Mouse (Mus musculus) splenic B cell, adult 2 months (primary cell): ENCODE measurements around the gene Stag2.

Source experiments
- DNase-seq: peaks from one replicate; pipeline ENCODE4 v3.0.0-alpha.2; 2011; ENCODE audit warnings: low read depth, low spot score
- H3K27me3 ChIP-seq: 2 replicates; pipeline ENCODE4 v1.6.1; 2012; ENCODE audit warnings: mild to moderate bottlenecking, low read length, moderate library complexity, mixed read lengths; ENCODE audit not compliant: control insufficient read depth, poor library complexity, insufficient read depth, severe bottlenecking
- H3K36me3 ChIP-seq: 2 replicates; pipeline ENCODE4 v1.6.1; 2012; ENCODE audit warnings: mild to moderate bottlenecking, low read length, moderate library complexity, mixed read lengths; ENCODE audit not compliant: control insufficient read depth, poor library complexity, insufficient read depth, severe bottlenecking

Stag2 gene

GRCm38 (mm10) chrX:42153056-42153455 lies 3.9 kb downstream of the Stag2 start:
- Histone ChIP-seq H3K27me3 (no peaks in the 10 kb centered on the region), H3K36me3 (no peaks in the 10 kb centered on the region)
- DNase-seq: no peak

GRCm38 (mm10) chrX:42165455-42165854 lies 16.3 kb downstream of the Stag2 start:
- no peaks in the 10 kb centered on the region for H3K27me3 ChIP-seq
- no peaks in the 10 kb centered on the region for H3K36me3 ChIP-seq
- DNase-seq: peak; percentile 25

DNA sequence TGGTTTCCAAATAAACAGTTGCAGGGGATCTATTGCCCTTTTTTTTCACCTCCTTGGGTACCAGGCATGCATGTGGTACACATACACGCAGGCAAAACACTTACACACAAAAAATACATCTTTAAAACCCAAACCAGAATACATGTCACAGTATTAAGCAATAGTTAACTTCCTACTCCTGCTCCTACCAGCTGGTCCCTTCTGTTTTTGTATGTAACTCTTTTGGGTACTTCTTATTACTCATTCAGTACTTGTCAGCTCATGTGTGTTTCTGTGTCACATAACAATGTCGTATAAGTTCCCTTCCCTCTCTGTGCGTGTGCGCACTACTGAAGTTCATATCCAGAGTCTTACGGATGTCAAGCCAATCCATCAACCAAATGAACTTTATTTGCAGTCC lies 21.7 kb downstream of the Stag2 start:
- DNase-seq: no peak
- H3K27me3 ChIP-seq: no peaks in the 10 kb centered on the region
- no peaks in the 10 kb centered on the region for H3K36me3 ChIP-seq

DNA sequence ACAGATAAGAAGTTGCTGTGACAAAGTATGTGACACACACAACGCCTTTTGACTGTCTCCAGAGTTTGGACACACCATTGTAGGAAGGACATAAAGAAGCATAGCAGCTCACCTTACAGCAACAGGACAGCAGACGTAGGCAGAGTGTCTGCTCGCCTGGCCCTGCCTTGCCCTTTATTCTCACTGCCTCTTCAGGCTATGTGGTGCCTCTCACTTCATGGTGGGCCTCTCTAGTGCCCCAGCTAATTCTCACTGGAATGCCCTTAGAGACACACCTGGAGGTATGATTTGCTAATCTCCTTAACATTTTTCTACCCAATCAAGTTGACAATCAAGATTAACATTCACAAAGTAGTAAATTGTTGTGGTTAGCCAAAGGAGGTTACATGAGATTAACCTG lies 38.5 kb downstream of the Stag2 start:
- DNase-seq: no peak
- Histone ChIP-seq H3K36me3 (no peaks in the 10 kb centered on the region), H3K27me3 (no peaks in the 10 kb centered on the region)

DNA sequence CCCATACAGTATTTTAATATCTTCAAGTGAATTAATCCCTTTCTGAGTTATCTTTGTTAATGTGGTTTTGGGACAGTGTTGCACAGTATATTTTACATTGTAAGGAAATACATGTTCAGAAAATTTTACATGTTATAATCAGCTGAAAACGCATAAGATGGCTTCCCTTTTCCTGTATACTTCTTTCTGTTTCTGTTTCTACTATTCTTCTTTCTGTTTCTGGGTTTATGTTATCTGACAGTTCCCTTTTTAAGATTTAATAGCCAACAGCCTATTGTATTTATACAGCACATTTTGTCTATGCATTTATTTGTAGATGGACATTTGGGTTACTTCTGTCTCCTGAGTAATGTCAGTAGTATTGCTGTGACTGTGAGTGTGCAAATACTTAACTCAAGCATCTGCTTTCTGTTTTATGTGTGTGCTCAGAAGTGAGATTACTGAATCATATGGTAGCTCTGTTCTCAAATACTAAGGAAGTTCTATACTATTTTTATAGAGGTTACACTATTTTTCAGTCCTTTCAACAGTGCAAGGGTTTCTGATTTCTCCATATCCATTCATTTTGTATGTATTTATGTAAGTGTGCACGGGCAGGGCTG lies 39.8 kb downstream of the Stag2 start:
- H3K36me3 ChIP-seq: no peaks in the 10 kb centered on the region
- H3K27me3 ChIP-seq: no peaks in the 10 kb centered on the region
- DNase-seq: peak; percentile 11

- Histone ChIP-seq H3K36me3 (no peaks in the 10 kb centered on the region), H3K27me3 (no peaks in the 10 kb centered on the region)
- no peak for DNase-seq
Observed at GRCm38 (mm10) chrX:42194608-42195007, 45.5 kb downstream of the Stag2 start.

DNA sequence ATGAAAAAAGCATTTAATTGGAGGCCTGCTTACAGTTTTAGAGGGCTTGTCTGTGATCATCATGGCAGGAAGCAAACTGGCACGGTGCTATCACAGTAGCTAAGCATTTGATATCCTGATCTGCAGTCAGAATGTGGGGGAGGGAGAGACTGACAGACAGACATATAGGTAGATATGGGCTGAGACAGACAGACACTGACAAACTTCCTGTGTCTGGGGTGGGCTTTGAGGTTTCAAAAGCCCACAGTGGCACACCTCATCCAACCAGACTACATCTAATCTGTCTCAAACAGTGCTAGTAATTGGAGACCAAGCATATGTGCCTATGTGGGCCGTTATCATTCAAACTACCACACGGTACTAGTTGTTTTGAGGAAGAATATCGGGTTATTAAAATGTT lies 53.4 kb downstream of the Stag2 start:
- Histone ChIP-seq H3K27me3 (no peaks in the 10 kb centered on the region), H3K36me3 (no peaks in the 10 kb centered on the region)
- no peak for DNase-seq

DNA sequence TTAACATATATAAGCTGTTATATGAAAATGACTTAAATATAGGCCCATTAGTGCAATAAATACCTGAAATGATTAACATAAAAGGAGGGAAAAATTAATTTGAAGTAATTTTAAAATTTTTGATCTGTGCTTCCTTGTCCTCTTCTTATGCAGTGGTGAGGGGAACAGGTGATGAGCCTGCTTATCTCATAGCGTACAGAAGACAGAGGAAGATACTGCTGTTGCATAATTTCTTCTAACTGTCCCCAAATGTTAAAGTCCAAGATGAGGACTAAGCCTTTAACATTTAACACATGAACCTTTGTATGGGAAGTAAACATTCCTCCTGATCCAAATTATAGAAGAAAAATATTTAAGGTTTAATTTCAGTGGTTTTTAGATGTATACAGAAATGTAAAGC lies 66.6 kb downstream of the Stag2 start:
- H3K27me3 ChIP-seq: no peaks in the 10 kb centered on the region
- no peak for DNase-seq

DNA sequence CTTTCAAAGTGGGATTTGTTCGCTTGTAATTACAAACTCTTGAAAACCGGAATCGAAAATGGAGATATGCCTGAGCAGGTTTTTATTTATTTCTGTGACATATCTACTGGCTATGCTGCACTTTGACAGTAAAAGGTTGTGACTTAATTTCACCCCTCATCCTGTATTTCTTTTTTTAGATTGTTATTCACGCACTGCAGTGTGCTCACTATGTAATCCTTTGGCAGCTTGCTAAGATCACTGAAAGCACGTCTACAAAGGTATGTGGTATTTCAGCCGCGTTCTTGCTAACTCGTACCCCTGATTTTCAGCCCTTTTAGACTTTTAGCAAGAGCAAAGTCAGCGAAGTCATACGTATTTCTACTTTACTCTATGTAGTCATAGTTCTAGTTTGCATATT lies 101.2 kb downstream of the Stag2 start:
- DNase-seq: no peak
- no peaks in the 10 kb centered on the region for H3K27me3 ChIP-seq
- H3K36me3 ChIP-seq: 0 out of 2 replicates have a peak, but pooled peaks cover 2% of the 10 kb centered on the region

More for the DNA sequence above, 66.6 kb downstream of the Stag2 start:
- H3K36me3 ChIP-seq: no peaks in the 10 kb centered on the region

GRCm38 (mm10) chrX:42272713-42273112 lies 123.6 kb downstream of the Stag2 start:
- DNase-seq: peak; percentile 39
- H3K27me3 ChIP-seq: no peaks in the 10 kb centered on the region
- H3K36me3 ChIP-seq: no peaks in the 10 kb centered on the region

- DNase-seq: no peak
- Histone ChIP-seq H3K36me3 (no peaks in the 10 kb centered on the region), H3K27me3 (no peaks in the 10 kb centered on the region)
Observed at GRCm38 (mm10) chrX:42290215-42290614, 141.1 kb downstream of the Stag2 start.

- Histone ChIP-seq H3K36me3 (no peaks in the 10 kb centered on the region), H3K27me3 (no peaks in the 10 kb centered on the region)
- DNase-seq: no peak
Observed at GRCm38 (mm10) chrX:42315231-42315630, 166.1 kb downstream of the Stag2 start.

DNA sequence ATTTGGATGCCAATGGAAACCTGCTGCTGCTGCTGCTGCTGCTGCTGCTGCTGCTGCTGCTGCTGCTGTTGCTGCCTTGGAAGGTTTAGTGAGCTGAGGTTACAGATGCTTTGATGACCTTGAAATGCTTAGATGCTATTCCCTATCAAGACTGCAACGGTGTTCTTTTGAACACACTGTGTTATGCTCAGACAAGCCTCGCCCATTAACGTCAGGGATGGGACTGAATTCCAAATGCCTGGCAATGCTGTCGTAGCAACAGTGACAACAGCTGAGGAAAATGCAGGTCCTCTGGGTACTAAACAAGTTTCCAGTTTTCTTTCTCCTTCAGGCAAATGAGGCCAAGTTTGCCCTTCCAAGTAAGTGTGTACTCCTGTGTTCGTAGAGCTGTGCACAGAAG lies 171.3 kb downstream of the Stag2 start:
- H3K27me3 ChIP-seq: no peaks in the 10 kb centered on the region
- no peaks in the 10 kb centered on the region for H3K36me3 ChIP-seq
- no peak for DNase-seq

DNA sequence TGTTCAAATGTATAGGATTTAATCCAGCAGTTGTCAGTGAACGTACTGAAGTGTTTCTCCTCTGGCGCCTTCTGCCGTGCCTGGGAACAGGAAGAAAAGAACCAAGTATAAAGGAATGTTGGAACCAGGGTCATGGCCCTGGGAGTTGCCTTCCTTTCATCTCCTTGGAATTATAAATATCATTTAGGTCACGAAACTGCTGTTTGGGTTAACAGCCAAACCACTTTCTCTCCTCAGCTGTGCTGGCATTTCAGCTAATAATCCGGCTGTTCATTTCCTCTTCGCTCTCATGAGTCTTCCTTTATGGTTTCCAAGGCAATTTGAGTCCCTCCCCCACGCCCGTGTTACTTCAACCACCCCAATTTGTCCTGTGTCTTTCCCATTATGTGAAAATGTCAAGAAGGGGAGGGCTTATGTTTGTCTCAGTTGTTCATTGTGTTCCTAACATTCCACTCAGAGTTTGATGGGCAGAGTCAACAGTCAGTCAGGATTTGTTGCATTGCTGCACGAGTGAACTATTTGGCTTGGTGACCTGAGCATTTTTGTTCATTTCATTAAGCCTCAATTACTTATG lies 172.2 kb downstream of the Stag2 start:
- no peaks in the 10 kb centered on the region for H3K36me3 ChIP-seq
- H3K27me3 ChIP-seq: no peaks in the 10 kb centered on the region
- no peak for DNase-seq

- no peak for DNase-seq
- Histone ChIP-seq H3K27me3 (no peaks in the 10 kb centered on the region), H3K36me3 (no peaks in the 10 kb centered on the region)
Observed at GRCm38 (mm10) chrX:42324848-42325247, 175.7 kb downstream of the Stag2 start.
